Mouse (Mus musculus) intestine, embryonic 14.5 days (tissue): ENCODE results near the gene Btnl6. TPM values are rescaled to one million over a fixed set of nuclear protein-coding genes. Genes with fewer than 3 reads are reported as not detected.

Experiments used
- polyA plus RNA-seq: library from polyadenylated mRNA; unstranded; fragments of >200 nt; fragmentation: Nextera tagmentation; extraction: Ambion mirVana; gene quantifications from 2 replicates; pipeline ENCODE4 v1.2.1, GENCODE M21; 2014

Gene Btnl6
- polyA plus RNA-seq, 1 experiment from 2014 or later, result 0.14 TPM

Other genes with a start within 250 kb of the Btnl6 start
- 4.7 and 5.8 TPM in 2 replicates for gene H2-Aa, start 229.5 kb downstream of the Btnl6 start, polyA plus RNA-seq
- 4.1 and 4.3 TPM in 2 replicates for gene H2-Eb1, start 211.5 kb downstream of the Btnl6 start, polyA plus RNA-seq
- not detected in 2 replicates for gene H2-Eb2, start 191.7 kb downstream of the Btnl6 start, polyA plus RNA-seq
- 0.60 and 0.81 TPM in 2 replicates for gene Btnl2, start 162.5 kb downstream of the Btnl6 start, polyA plus RNA-seq
- gene Btnl1, start 140.2 kb downstream of the Btnl6 start, polyA plus RNA-seq, result 0.59 and 1.3 TPM in 2 replicates
- gene BC051142, start 118.5 kb downstream of the Btnl6 start, polyA plus RNA-seq, result 0.51 and 0.91 TPM in 2 replicates
- gene Btnl4, start 40.0 kb downstream of the Btnl6 start, polyA plus RNA-seq, result 1.1 and 3.3 TPM in 2 replicates
- gene Notch4, start 46.9 kb upstream of the Btnl6 start, polyA plus RNA-seq, result 5.2 and 7.4 TPM in 2 replicates
- gene Gpsm3, start 72.5 kb upstream of the Btnl6 start, polyA plus RNA-seq, result 10.3 and 12.6 TPM in 2 replicates
- 12.0 and 13.7 TPM in 2 replicates for gene Pbx2, start 73.9 kb upstream of the Btnl6 start, polyA plus RNA-seq
- 2.3 and 2.9 TPM in 2 replicates for gene Ager, start 80.5 kb upstream of the Btnl6 start, polyA plus RNA-seq
- gene Rnf5, start 86.3 kb upstream of the Btnl6 start, polyA plus RNA-seq, result 109 and 110 TPM in 2 replicates
- gene Agpat1, start 86.9 kb upstream of the Btnl6 start, polyA plus RNA-seq, result 59.7 and 62.3 TPM in 2 replicates
- 2.4 and 2.8 TPM in 2 replicates for gene Egfl8, start 98.6 kb upstream of the Btnl6 start, polyA plus RNA-seq
- 34.8 and 35.1 TPM in 2 replicates for gene Ppt2, start 111.2 kb upstream of the Btnl6 start, polyA plus RNA-seq
- gene Prrt1, start 112.2 kb upstream of the Btnl6 start, polyA plus RNA-seq, result 0.46 and 0.53 TPM in 2 replicates
- gene Fkbpl, start 127.4 kb upstream of the Btnl6 start, polyA plus RNA-seq, result 10.8 and 13.0 TPM in 2 replicates
- 59.8 and 62.2 TPM in 2 replicates for gene Atf6b, start 129.8 kb upstream of the Btnl6 start, polyA plus RNA-seq
- gene Tnxb, start 153.2 kb upstream of the Btnl6 start, polyA plus RNA-seq, result 2.2 and 2.7 TPM in 2 replicates
- gene C4b, start 226.5 kb upstream of the Btnl6 start, polyA plus RNA-seq, result 0.23 and 0.28 TPM in 2 replicates